Mouse (Mus musculus) liver, embryonic 14.5 days (tissue): Measurements from ENCODE around the gene Rnf167. TPM values are rescaled to one million over a fixed set of nuclear protein-coding genes. Genes with fewer than 3 reads are reported as not detected.

Source experiments
- ATAC-seq: fragments of 200-750 bp; cut with Nextera tagmentation; 2 replicates; pipeline ENCODE4 v1.8.0; 2017; ENCODE audit warnings: moderate number of reproducible peaks, mild to moderate bottlenecking, moderate library complexity; ENCODE audit not compliant: insufficient read depth
- DNase-seq, 3 experiments: peaks; one replicate each; pipeline ENCODE4 v3.0.0-alpha.2; 2012 to 2013; ENCODE audit warnings: low read depth in 3 of 3, low spot score in 3 of 3
- H3K27ac ChIP-seq: fragments of 300-500 bp; sonication (generic); 2 replicates; pipeline ENCODE4 v1.5.1; 2014; ENCODE audit warnings: moderate library complexity, mild to moderate bottlenecking, control low read depth, inconsistent platforms
- H3K27me3 ChIP-seq: fragments of 300-500 bp; sonication (generic); 2 replicates; pipeline ENCODE4 v1.6.1; 2014; ENCODE audit warnings: mild to moderate bottlenecking, low read length, moderate library complexity; ENCODE audit not compliant: control insufficient read depth, insufficient read depth
- H3K36me3 ChIP-seq: fragments of 300-500 bp; sonication (generic); replicated peaks from 2 replicates; pipeline ENCODE4 v1.6.1; 2014; ENCODE audit warnings: low read depth; ENCODE audit not compliant: control insufficient read depth, insufficient read depth
- H3K4me1 ChIP-seq, 2 experiments: fragments of 200-500 bp in 1 of 2; fragments of 300-500 bp in 1 of 2; sonication (generic) in 1 of 2; replicated peaks; 2 replicates each; pipeline ENCODE4 v1.6.1; 2012 to 2014; ENCODE audit warnings: antibody characterized with exemption in 1 of 2, inconsistent platforms in 1 of 2, low read length in 1 of 2; ENCODE audit not compliant: control insufficient read depth in 2 of 2, insufficient read depth in 2 of 2
- H3K4me2 ChIP-seq: fragments of 300-500 bp; sonication (generic); 2 replicates; pipeline ENCODE4 v1.6.1; 2014; ENCODE audit warnings: low read depth, mild to moderate bottlenecking, control low read depth, moderate library complexity
- H3K4me3 ChIP-seq, 2 experiments: fragments of 200-500 bp in 1 of 2; fragments of 300-500 bp in 1 of 2; sonication (generic) in 1 of 2; 2 replicates each; pipeline ENCODE4 v1.5.1; 2012 to 2014; ENCODE audit warnings: low read depth in 2 of 2, low read length in 2 of 2, mild to moderate bottlenecking in 2 of 2, control low read depth in 1 of 2, inconsistent platforms in 1 of 2, moderate library complexity in 1 of 2; ENCODE audit not compliant: insufficient read depth in 1 of 2
- H3K9ac ChIP-seq: fragments of 300-500 bp; sonication (generic); replicated peaks from 2 replicates; pipeline ENCODE4 v1.6.1; 2014; ENCODE audit warnings: mild to moderate bottlenecking, control low read depth, moderate library complexity
- H3K9me3 ChIP-seq: fragments of 300-500 bp; sonication (generic); 2 replicates; pipeline ENCODE4 v1.6.1; 2016; ENCODE audit warnings: low read length, mixed read lengths; ENCODE audit not compliant: control insufficient read depth
- CTCF ChIP-seq: IDR thresholded peaks from 2 replicates; pipeline ENCODE4 v1.5.1; 2016; ENCODE audit warnings: antibody characterized with exemption, low read depth, control low read depth
- EP300 ChIP-seq: IDR thresholded peaks from 2 replicates; pipeline ENCODE4 v1.6.1; 2016; ENCODE audit warnings: antibody characterized with exemption, low read depth
- WGBS: fragments of 180-500 bp; shearing (Covaris S2); extraction: QIAGEN DNeasy Blood & Tissue Kit; methylation state at CpG from one replicate; pipeline ENCODE4 v1.1.7; 2014; ENCODE audit not compliant: insufficient replicate concordance; 5-methylcytosine and 5-hydroxymethylcytosine counted together
- polyA plus RNA-seq, 2 experiments: library from polyadenylated mRNA; depleted of rRNA in 1 of 2; stranded (reverse) in 1 of 2; unstranded in 1 of 2; fragments of >200 nt; fragmentation: Nextera tagmentation in 1 of 2; extraction: Ambion mirVana in 1 of 2; gene quantifications; 2 replicates each; pipeline versions ENCODE4 v1.2.1 to v1.2.3; 2012 to 2014

Rnf167 gene
- polyA plus RNA-seq, 2 experiments = 47.7 to 56.0 TPM

DNA sequence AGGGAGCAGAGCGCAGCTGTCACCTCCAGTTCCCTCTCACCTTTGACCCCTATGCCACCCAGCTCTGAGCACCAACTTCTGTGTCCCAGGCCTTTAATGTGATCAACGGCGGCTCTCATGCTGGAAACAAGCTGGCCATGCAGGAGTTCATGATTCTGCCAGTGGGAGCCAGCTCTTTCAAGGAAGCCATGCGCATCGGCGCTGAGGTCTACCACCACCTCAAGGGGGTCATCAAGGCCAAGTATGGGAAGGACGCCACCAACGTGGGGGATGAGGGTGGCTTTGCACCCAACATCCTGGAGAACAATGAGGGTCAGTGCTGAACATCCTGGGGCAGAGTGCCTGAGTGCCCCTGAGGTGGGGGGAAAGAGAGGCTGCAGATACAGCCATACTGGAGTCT lies 13.5 kb downstream of the Rnf167 start:
- Histone ChIP-seq H3K36me3 (peaks cover 17% of the 10 kb centered on the region), H3K27me3 (no peaks in the 10 kb centered on the region; the same call in 1 of the 2 replicates), H3K9me3 (no peaks in the 10 kb centered on the region), H3K4me2 (no peak overlapping the region), H3K27ac (no peak overlapping the region), H3K4me3 (no peak overlapping the region), H3K4me1 (peaks cover 15 to 16% of the 10 kb centered on the region in 2 experiments), H3K9ac (no peak overlapping the region)
- 79% methylated on average over 8 of the region's 8 CpGs for whole genome bisulfite sequencing
- no peak for ATAC-seq
- no peak for DNase-seq
- TF ChIP-seq EP300 (no peak), CTCF (no peak)

DNA sequence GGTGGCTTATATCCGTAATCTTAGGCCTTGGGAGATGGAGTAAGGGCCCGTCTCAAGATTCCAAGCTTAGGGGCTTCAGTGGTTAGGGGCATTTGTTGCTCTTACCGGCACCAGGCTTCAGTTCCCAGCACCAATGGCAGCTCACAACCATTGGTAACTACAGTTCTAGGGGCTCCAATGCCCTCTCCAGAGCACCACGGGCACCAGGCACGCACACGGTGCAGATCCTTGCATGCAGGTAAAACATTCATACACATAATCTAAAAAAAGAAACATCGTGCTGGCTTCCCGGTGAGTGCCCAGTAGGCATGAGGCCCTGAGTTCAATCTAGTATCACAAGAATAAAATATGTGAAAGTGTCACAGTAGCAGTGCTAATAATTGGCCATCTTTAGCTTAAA lies 16.1 kb downstream of the Rnf167 start:
- Histone ChIP-seq H3K4me2 (no peak overlapping the region), H3K27ac (no peak overlapping the region), H3K9me3 (no peaks in the 10 kb centered on the region), H3K4me3 (no peak overlapping the region), H3K36me3 (peaks cover 17% of the 10 kb centered on the region), H3K27me3 (no peaks in the 10 kb centered on the region), H3K4me1 (peaks cover 8% of the 10 kb centered on the region in 2 experiments), H3K9ac (no peak overlapping the region)
- DNase-seq (no peak), ATAC-seq (no peak)
- WGBS = 87% methylated on average over 8 of the region's 8 CpGs
- TF ChIP-seq EP300 = no peak
- TF ChIP-seq CTCF = no peak

DNA sequence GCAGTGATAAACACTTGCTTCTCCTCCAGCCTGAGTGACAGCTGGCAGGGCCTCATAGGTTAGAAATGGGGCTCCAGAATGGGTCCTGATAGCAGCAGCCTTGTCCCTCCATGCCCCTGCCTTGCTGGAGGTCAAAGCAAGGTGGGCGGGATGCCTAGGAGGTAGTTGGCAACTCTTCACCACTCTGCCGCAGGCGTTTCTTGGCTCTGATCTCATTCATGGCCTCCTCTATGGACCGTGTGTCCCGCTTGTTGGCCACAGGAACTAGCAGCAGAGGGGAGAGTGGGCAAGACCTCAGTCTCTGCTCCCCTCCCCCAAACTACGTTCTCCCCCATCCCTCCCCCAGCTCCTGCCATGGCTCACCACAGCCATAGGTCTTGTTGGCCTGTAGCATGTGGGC lies 16.9 kb downstream of the Rnf167 start:
- 86% methylated on average over 6 of the region's 6 CpGs for WGBS
- Histone ChIP-seq H3K4me2 (no peak overlapping the region), H3K9me3 (no peaks in the 10 kb centered on the region), H3K9ac (no peak overlapping the region), H3K27ac (no peak overlapping the region), H3K27me3 (no peaks in the 10 kb centered on the region), H3K4me3 (no peak overlapping the region), H3K36me3 (peaks cover 17% of the 10 kb centered on the region), H3K4me1 (peaks cover 9 to 10% of the 10 kb centered on the region in 2 experiments)
- ATAC-seq = no peak
- DNase-seq = no peak
- TF ChIP-seq EP300 (no peak), CTCF (no peak)

DNA sequence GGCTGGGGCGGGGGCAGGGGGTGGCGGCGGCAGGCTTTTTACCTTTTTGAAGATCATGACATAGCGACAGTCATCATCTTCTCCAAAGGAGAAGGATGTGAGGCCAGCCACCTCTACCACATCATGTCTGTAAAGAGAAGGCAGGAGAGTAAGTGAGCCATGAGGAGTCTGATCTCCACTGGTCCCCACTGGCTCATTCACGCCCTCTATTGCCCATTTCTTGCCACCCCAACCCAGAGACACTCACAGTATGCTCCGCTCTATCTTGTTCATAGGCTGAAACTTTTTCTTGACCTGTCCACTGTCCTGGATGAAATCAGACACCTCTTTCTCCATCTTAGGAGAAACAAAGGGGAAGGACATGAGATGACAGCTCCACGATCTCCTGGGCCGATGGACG lies 17.7 kb downstream of the Rnf167 start:
- H3K4me1 ChIP-seq = peaks cover 9 to 10% of the 10 kb centered on the region in 2 experiments
- H3K27ac ChIP-seq = no peak overlapping the region
- ATAC-seq (no peak), DNase-seq (no peak)
- 82% methylated on average over 9 of the region's 9 CpGs for WGBS
- peaks cover 17% of the 10 kb centered on the region for H3K36me3 ChIP-seq
- no peak for TF ChIP-seq EP300
- TF ChIP-seq CTCF = 0 out of 2 replicates have a peak, but pooled peaks have one; percentile 29
- H3K27me3 ChIP-seq = no peaks in the 10 kb centered on the region
- no peak overlapping the region for H3K9ac ChIP-seq
- no peak overlapping the region for H3K4me2 ChIP-seq
- H3K4me3 ChIP-seq = no peak overlapping the region
- no peaks in the 10 kb centered on the region for H3K9me3 ChIP-seq

DNA sequence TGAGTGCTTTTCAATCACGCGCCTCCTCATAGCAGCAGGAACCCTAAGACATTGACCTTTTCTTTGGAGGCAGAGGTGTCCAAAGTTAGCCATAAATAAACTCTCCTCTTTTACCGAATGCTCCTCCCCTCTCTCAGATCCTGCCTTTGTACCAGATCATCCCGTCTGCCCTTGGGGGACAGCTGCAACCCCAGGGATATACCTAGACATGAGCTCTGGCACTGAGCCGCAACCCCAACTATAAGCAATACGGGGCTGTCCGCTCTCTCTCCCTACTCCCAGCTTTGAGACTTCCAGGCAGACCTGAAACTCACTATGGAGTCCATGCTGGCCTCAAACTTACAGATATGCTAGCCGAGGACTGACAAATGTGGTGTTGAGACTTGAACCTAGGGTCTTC lies 19.7 kb downstream of the Rnf167 start:
- no peak overlapping the region for H3K4me3 ChIP-seq
- no peak overlapping the region for H3K27ac ChIP-seq
- TF ChIP-seq CTCF (no peak), EP300 (no peak)
- H3K4me1 ChIP-seq = peaks cover 9 to 12% of the 10 kb centered on the region in 2 experiments
- WGBS = 88% methylated on average over 8 of the region's 8 CpGs
- peaks cover 17% of the 10 kb centered on the region for H3K36me3 ChIP-seq
- H3K4me2 ChIP-seq = no peak overlapping the region
- no peak for ATAC-seq
- H3K9me3 ChIP-seq = no peaks in the 10 kb centered on the region
- DNase-seq = no peak
- H3K27me3 ChIP-seq = no peaks in the 10 kb centered on the region
- no peak overlapping the region for H3K9ac ChIP-seq
